Mouse (Mus musculus): ENCODE data around the gene Cfap99. TPM values are rescaled to one million over a fixed set of nuclear protein-coding genes. Genes with fewer than 3 reads are reported as not detected.

The Cfap99 gene
- polyA plus RNA-seq, 1 experiment = 0.04 TPM

GRCm38 (mm10) chr5:34368551-34369290, 80.3 kb downstream of the Cfap99 start:
- H3K27ac ChIP-seq (ENCODE audit: insufficient read depth, low read length) = peak overlapping the region; percentile 76
- no peak for DNase-seq (ENCODE audit: low read depth in 1 of 2, low spot score in 2 of 2)
- no peaks in the 10 kb centered on the region for H3K27me3 ChIP-seq (ENCODE audit: control insufficient read depth, insufficient read depth, low read length)
- H3K4me3 ChIP-seq (ENCODE audit: extremely low read depth, insufficient read depth, insufficient read length) = peak overlapping the region; percentile 86; the same call in 1 of the 2 replicates
- WGBS = 84% methylated on average over 7 of the region's 7 CpGs
- no peaks in the 10 kb centered on the region for H3K36me3 ChIP-seq (ENCODE audit: control insufficient read depth, insufficient read depth, low read length)
- no peaks in the 10 kb centered on the region for H3K4me1 ChIP-seq (ENCODE audit: control insufficient read depth, insufficient read depth, insufficient read length)
- no peak for TF ChIP-seq POLR2A (IDR thresholded peaks at IDR 0.05; ENCODE audit: low read depth, low read length)
- no peak for TF ChIP-seq CTCF (IDR thresholded peaks at IDR 0.05; ENCODE audit: extremely low read depth, insufficient read depth, insufficient read length, insufficient replicate concordance)

- H3K36me3 ChIP-seq (ENCODE audit: control insufficient read depth, insufficient read depth, low read length) = no peaks in the 10 kb centered on the region
- H3K4me1 ChIP-seq (ENCODE audit: control insufficient read depth, insufficient read depth, insufficient read length) = no peaks in the 10 kb centered on the region
- 1% methylated on average over 57 of the region's 64 CpGs for WGBS
- TF ChIP-seq POLR2A (IDR thresholded peaks at IDR 0.05; ENCODE audit: low read depth, low read length) (0 out of 2 replicates have a peak, but pooled peaks have one; percentile 22), CTCF (IDR thresholded peaks at IDR 0.05; ENCODE audit: extremely low read depth, insufficient read depth, insufficient read length, insufficient replicate concordance) (no peak)
- H3K27ac ChIP-seq (ENCODE audit: insufficient read depth, low read length) = peak within 1 kb of the TSS; percentile 76
- H3K27me3 ChIP-seq (ENCODE audit: control insufficient read depth, insufficient read depth, low read length) = no peaks in the 10 kb centered on the region
- H3K4me3 ChIP-seq (ENCODE audit: extremely low read depth, insufficient read depth, insufficient read length) = peak within 1 kb of the TSS; percentile 86
- DNase-seq (ENCODE audit: low read depth in 1 of 2, low spot score in 2 of 2) = peak; percentile 90 to 98
Measured at GRCm38 (mm10) chr5:34369341-34370021, 81.1 kb downstream of the Cfap99 start, which contains the start of gene Fam193a. TSS of gene Fam193a (plus strand) at chr5:34369933.

- Histone ChIP-seq H3K27me3 (ENCODE audit: control insufficient read depth, insufficient read depth, low read length) (no peaks in the 10 kb centered on the region), H3K4me3 (ENCODE audit: extremely low read depth, insufficient read depth, insufficient read length) (peak overlapping the region; percentile 64), H3K36me3 (ENCODE audit: control insufficient read depth, insufficient read depth, low read length) (no peaks in the 10 kb centered on the region), H3K27ac (ENCODE audit: insufficient read depth, low read length) (no peak overlapping the region), H3K4me1 (ENCODE audit: control insufficient read depth, insufficient read depth, insufficient read length) (no peaks in the 10 kb centered on the region)
- DNase-seq (ENCODE audit: low read depth in 1 of 2, low spot score in 2 of 2) = peak in 1 of 2 experiments; percentile 22
- TF ChIP-seq POLR2A (IDR thresholded peaks at IDR 0.05; ENCODE audit: low read depth, low read length) = no peak
- WGBS = 4% methylated on average over 89 of the region's 114 CpGs
Measured at GRCm38 (mm10) chr5:34370022-34370823, 81.8 kb downstream of the Cfap99 start.

- H3K4me3 ChIP-seq (ENCODE audit: extremely low read depth, insufficient read depth, insufficient read length) = peak overlapping the region; percentile 64
- WGBS = 36% methylated on average over 8 of the region's 8 CpGs
- H3K27ac ChIP-seq (ENCODE audit: insufficient read depth, low read length) = no peak overlapping the region
Measured at GRCm38 (mm10) chr5:34370840-34371239, 82.4 kb downstream of the Cfap99 start.

DNA sequence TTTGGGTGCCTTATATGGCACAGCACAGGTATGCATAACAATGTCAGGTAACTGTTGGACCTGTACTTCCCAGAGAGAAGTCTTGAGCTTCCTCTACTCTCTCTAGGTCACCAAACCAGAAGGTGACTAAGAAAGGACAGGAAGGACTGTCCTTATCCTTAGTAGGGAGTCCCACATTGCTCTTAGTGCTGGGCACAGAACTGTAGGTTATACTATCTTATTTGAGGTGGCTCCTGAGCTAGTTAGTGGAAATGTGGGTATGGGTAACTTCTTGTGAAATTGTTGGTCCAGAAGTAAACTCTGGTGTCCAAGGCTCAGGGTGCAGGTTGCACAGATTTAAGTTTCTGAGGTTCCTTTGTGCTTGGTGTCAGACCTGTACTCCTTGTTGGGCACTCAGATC, 83.7 kb downstream of the Cfap99 start:
- no peak for DNase-seq (ENCODE audit: low read depth in 1 of 2, low spot score in 2 of 2)
- Histone ChIP-seq H3K4me3 (ENCODE audit: extremely low read depth, insufficient read depth, insufficient read length) (no peak overlapping the region), H3K4me1 (ENCODE audit: control insufficient read depth, insufficient read depth, insufficient read length) (no peaks in the 10 kb centered on the region), H3K36me3 (ENCODE audit: control insufficient read depth, insufficient read depth, low read length) (no peaks in the 10 kb centered on the region), H3K27ac (ENCODE audit: insufficient read depth, low read length) (no peak overlapping the region), H3K27me3 (ENCODE audit: control insufficient read depth, insufficient read depth, low read length) (no peaks in the 10 kb centered on the region)
- no peak for TF ChIP-seq POLR2A (IDR thresholded peaks at IDR 0.05; ENCODE audit: low read depth, low read length)
- no peak for TF ChIP-seq CTCF (IDR thresholded peaks at IDR 0.05; ENCODE audit: extremely low read depth, insufficient read depth, insufficient read length, insufficient replicate concordance)

More at GRCm38 (mm10) chr5:34370840-34371239, 82.4 kb downstream of the Cfap99 start:
- DNase-seq (ENCODE audit: low read depth in 1 of 2, low spot score in 2 of 2) = no peak
- no peaks in the 10 kb centered on the region for H3K36me3 ChIP-seq (ENCODE audit: control insufficient read depth, insufficient read depth, low read length)
- H3K4me1 ChIP-seq (ENCODE audit: control insufficient read depth, insufficient read depth, insufficient read length) = no peaks in the 10 kb centered on the region
- TF ChIP-seq CTCF (IDR thresholded peaks at IDR 0.05; ENCODE audit: extremely low read depth, insufficient read depth, insufficient read length, insufficient replicate concordance) = no peak
- no peak for TF ChIP-seq POLR2A (IDR thresholded peaks at IDR 0.05; ENCODE audit: low read depth, low read length)
- H3K27me3 ChIP-seq (ENCODE audit: control insufficient read depth, insufficient read depth, low read length) = no peaks in the 10 kb centered on the region

DNA sequence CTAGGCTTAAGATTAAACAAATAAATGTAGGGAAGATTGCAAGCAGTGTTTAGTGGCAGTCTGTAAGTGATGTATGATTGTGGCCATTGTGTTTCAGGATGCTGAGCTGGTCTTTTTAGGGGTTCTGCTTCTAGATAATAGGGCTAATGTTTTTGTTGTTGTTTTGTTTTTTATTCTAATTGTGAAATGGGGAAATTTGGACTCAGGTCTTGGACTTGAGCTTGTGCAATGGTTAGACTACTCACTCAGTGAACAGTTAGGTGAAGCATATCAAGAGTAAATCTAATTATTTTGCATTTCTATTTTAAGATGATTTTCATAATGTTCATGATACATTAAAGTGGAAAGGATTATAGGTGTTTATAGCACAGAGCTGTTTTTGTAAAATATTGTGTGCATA, 84.1 kb downstream of the Cfap99 start:
- Histone ChIP-seq H3K4me3 (ENCODE audit: extremely low read depth, insufficient read depth, insufficient read length) (no peak overlapping the region), H3K27me3 (ENCODE audit: control insufficient read depth, insufficient read depth, low read length) (no peaks in the 10 kb centered on the region), H3K36me3 (ENCODE audit: control insufficient read depth, insufficient read depth, low read length) (no peaks in the 10 kb centered on the region), H3K27ac (ENCODE audit: insufficient read depth, low read length) (no peak overlapping the region), H3K4me1 (ENCODE audit: control insufficient read depth, insufficient read depth, insufficient read length) (no peaks in the 10 kb centered on the region)
- no peak for DNase-seq (ENCODE audit: low read depth in 1 of 2, low spot score in 2 of 2)
- TF ChIP-seq CTCF (IDR thresholded peaks at IDR 0.05; ENCODE audit: extremely low read depth, insufficient read depth, insufficient read length, insufficient replicate concordance) (no peak), POLR2A (IDR thresholded peaks at IDR 0.05; ENCODE audit: low read depth, low read length) (no peak)

Other genes starting within 250 kb of the Cfap99 start
- gene Poln, start 119.2 kb upstream of the Cfap99 start, polyA plus RNA-seq (2012; rRNA removed) = 0.15 and 0.29 TPM in 2 replicates
- 0.55 and 0.70 TPM in 2 replicates for gene Haus3, start 119.1 kb upstream of the Cfap99 start, polyA plus RNA-seq (2012; rRNA removed)
- 147 and 188 TPM in 2 replicates for gene Mxd4, start 100.9 kb upstream of the Cfap99 start, polyA plus RNA-seq (2012; rRNA removed)
- 3.8 and 7.5 TPM in 2 replicates for gene Zfyve28, start 151 bp upstream of the Cfap99 start, polyA plus RNA-seq (2012; rRNA removed)
- gene Rnf4, start 47.7 kb downstream of the Cfap99 start, polyA plus RNA-seq (2012; rRNA removed) = 37.8 and 38.4 TPM in 2 replicates
- 28.0 and 37.6 TPM in 2 replicates for gene Fam193a, start 81.3 kb downstream of the Cfap99 start, polyA plus RNA-seq (2012; rRNA removed)
- 23.3 and 27.4 TPM in 2 replicates for gene Tnip2, start 225.4 kb downstream of the Cfap99 start, polyA plus RNA-seq (2012; rRNA removed)
- 50.7 and 51.3 TPM in 2 replicates for gene Sh3bp2, start 237.2 kb downstream of the Cfap99 start, polyA plus RNA-seq (2012; rRNA removed)